Mouse (Mus musculus): ENCODE data around the gene Gale. TPM values are rescaled to one million over a fixed set of nuclear protein-coding genes. Genes with fewer than 3 reads are reported as not detected.
A peak's percentile ranks its signal among the peaks of the same experiment; 100 is the strongest.

The Gale gene
- polyA plus RNA-seq, 1 experiment from 2014 or later = 82.5 TPM

DNA sequence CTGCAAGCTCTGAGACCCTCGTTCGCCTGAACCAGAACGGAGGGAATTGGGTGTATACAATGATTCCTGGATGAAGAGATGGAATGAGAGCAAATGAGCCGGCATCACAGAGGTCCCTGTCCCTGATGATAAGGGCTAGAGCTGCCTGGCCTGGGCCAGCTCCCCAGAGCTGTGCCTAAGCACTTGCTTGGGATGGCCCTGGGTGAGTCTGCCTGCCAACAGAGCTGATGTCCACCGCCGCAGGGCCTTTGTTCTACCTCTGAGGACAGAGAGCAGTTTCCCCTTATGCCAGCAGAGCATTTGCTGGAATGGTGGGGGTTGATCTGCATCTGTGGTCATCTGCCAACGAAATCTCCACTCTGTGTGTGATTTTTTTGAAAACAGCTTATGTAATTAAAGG, 1.3 kb upstream of the Gale start:
- no peak for ATAC-seq
- 89% methylated on average over 7 of the region's 7 CpGs for WGBS
- H3K4me1 ChIP-seq (replicated peaks) = peaks cover 20% of the 10 kb centered on the region
- no peak overlapping the region for H3K27ac ChIP-seq
- no peaks in the 10 kb centered on the region for H3K27me3 ChIP-seq (replicated peaks)
- H3K9me3 ChIP-seq = no peaks in the 10 kb centered on the region
- H3K36me3 ChIP-seq = peaks cover 19% of the 10 kb centered on the region
- no peak overlapping the region for H3K4me3 ChIP-seq (replicated peaks)
- no peak overlapping the region for H3K9ac ChIP-seq
- H3K4me2 ChIP-seq (replicated peaks) = no peak overlapping the region

DNA sequence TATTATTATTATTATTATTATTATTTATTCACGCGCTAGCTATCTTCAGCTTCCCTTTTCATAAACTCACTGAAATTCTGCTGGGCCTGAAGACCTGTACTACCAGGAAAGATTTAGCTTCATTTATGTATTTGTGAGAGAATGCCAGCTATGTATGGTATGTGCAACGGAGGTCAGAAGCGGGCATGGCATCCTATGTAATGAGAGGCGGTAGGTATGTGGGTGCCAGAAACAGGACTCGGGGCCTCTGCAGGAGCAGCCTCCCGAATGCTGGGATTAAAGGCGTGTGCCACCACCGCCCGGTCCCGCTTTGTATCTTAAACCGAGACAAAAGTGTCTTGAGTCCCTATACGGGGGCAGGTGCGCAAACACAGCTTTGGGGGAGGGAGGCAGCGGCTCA, 581 bp upstream of the Gale start:
- peak overlapping the region; percentile 78 for H3K4me3 ChIP-seq (replicated peaks)
- 7% methylated on average over 15 of the region's 15 CpGs for WGBS
- ATAC-seq = 0 out of 2 replicates have a peak, but pooled peaks have one; percentile 1
- H3K4me1 ChIP-seq (replicated peaks) = peaks cover 20% of the 10 kb centered on the region
- H3K36me3 ChIP-seq = peaks cover 26% of the 10 kb centered on the region
- H3K9ac ChIP-seq = peak overlapping the region; percentile 78
- peak overlapping the region; percentile 88 for H3K27ac ChIP-seq
- H3K4me2 ChIP-seq (replicated peaks) = peak overlapping the region; percentile 90
- no peaks in the 10 kb centered on the region for H3K27me3 ChIP-seq (replicated peaks)
- no peaks in the 10 kb centered on the region for H3K9me3 ChIP-seq

DNA sequence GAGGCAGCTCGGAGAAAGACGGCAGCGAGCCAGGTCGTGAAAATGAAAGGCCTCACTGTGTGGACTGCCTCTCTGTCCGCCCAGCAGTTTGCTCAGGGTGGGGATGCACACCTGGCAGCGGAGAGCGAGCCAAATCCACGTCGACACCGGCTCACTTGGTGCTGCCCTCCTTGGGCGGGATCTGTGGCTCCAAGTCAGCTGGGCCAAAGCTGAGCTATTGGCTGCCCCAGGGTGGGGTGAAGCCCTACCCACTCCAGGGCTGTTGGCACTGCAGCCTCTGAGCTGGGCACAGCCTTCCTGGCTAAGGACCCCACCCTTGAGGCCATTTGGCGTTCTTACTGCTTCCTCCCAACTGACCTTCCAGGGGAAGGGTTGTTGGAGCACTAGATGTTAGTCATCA, 899 bp downstream of the Gale start:
- Histone ChIP-seq H3K4me3 (replicated peaks) (peak overlapping the region; percentile 78), H3K36me3 (peaks cover 36% of the 10 kb centered on the region), H3K27ac (peak overlapping the region; percentile 86), H3K27me3 (replicated peaks) (no peaks in the 10 kb centered on the region), H3K4me1 (replicated peaks) (peaks cover 17% of the 10 kb centered on the region), H3K9me3 (no peaks in the 10 kb centered on the region), H3K9ac (peak overlapping the region; percentile 84), H3K4me2 (replicated peaks) (peak overlapping the region; percentile 90)
- WGBS = 3% methylated on average over 12 of the region's 12 CpGs
- peak; percentile 58 for ATAC-seq

DNA sequence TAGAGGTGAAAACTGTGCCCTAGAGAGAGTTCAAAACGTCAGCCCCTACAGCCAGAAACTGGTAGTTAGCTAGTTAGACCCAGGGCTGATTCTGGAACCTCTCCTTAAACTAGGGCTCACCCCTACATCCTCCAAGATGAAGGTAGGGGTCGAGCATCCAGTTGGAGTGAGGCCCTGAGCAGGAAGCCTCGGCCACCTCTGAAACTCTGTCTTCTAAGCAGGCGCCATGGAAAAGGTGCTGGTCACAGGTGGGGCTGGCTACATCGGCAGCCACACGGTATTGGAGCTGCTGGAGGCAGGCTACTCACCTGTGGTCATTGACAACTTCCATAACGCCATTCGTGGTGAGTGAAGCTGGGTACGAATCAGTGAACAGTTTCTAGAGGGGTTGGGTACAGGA, 1.6 kb downstream of the Gale start:
- peaks cover 37% of the 10 kb centered on the region for H3K36me3 ChIP-seq
- H3K4me2 ChIP-seq (replicated peaks) = peak overlapping the region; percentile 90
- H3K9ac ChIP-seq = peak overlapping the region; percentile 84; the same call in 1 of the 2 replicates

DNA sequence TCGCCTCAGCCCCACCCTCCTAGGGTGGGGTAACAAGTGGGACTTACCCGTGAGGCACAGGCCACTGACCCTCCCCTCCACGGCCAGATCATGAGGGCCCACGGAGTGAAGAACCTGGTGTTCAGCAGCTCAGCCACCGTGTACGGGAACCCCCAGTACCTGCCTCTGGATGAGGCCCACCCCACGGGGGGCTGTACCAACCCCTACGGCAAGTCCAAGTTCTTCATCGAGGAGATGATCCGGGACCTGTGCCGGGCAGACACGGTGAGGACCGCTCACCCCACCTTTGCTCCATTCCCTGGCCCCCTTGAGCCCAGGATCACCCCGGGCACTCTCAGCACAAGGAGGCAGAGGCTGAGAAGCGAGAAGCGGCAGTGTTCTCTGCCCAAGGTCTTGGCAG, 2.8 kb downstream of the Gale start:
- ATAC-seq = no peak
- Histone ChIP-seq H3K4me3 (replicated peaks) (no peak overlapping the region), H3K27me3 (replicated peaks) (no peaks in the 10 kb centered on the region), H3K9ac (no peak overlapping the region), H3K27ac (no peak overlapping the region), H3K36me3 (peaks cover 37% of the 10 kb centered on the region), H3K9me3 (no peaks in the 10 kb centered on the region), H3K4me2 (replicated peaks) (no peak overlapping the region), H3K4me1 (replicated peaks) (peaks cover 25% of the 10 kb centered on the region)
- 92% methylated on average over 16 of the region's 16 CpGs for WGBS

More for the DNA sequence above, 1.6 kb downstream of the Gale start:
- peak overlapping the region; percentile 78; the same call in 1 of the 2 replicates for H3K4me3 ChIP-seq (replicated peaks)
- peaks cover 17% of the 10 kb centered on the region for H3K4me1 ChIP-seq (replicated peaks)
- no peak for ATAC-seq
- H3K27me3 ChIP-seq (replicated peaks) = no peaks in the 10 kb centered on the region
- peak overlapping the region; percentile 86 for H3K27ac ChIP-seq
- no peaks in the 10 kb centered on the region for H3K9me3 ChIP-seq
- 83% methylated on average over 9 of the region's 9 CpGs for WGBS

DNA sequence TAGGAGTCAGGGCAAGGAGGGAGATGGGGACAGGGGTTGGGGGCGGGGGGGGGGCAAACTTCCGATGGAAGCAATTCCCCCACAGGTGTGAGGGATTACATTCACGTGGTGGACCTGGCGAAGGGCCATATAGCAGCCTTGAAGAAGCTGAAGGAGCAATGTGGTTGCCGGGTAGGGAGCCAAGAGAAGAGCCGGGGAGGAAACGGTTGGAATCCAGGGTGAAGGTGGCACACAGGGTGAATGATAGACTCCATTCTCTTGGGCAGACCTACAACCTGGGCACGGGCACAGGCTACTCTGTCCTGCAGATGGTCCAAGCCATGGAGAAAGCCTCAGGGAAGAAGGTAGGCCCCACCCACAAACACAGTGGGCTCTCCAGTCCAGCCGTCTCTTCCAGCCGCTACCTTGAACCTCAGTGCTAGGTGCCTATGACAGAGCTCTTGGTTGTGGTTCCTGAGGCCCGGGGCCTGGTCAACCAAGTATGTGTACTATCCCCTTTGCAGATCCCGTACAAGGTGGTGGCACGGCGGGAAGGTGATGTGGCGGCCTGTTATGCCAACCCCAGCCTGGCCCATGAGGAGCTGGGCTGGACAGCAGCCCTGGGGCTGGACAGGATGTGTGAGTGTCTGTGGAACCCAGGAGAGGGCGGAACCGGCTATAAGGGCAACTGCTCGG, 3.7 kb downstream of the Gale start:
- Histone ChIP-seq H3K4me3 (replicated peaks) (no peak overlapping the region), H3K9me3 (no peaks in the 10 kb centered on the region), H3K27me3 (replicated peaks) (no peaks in the 10 kb centered on the region), H3K36me3 (peaks cover 33% of the 10 kb centered on the region), H3K4me1 (replicated peaks) (peaks cover 31% of the 10 kb centered on the region), H3K27ac (no peak overlapping the region), H3K4me2 (replicated peaks) (no peak overlapping the region), H3K9ac (no peak overlapping the region)
- ATAC-seq = no peak
- WGBS = 90% methylated on average over 18 of the region's 18 CpGs

DNA sequence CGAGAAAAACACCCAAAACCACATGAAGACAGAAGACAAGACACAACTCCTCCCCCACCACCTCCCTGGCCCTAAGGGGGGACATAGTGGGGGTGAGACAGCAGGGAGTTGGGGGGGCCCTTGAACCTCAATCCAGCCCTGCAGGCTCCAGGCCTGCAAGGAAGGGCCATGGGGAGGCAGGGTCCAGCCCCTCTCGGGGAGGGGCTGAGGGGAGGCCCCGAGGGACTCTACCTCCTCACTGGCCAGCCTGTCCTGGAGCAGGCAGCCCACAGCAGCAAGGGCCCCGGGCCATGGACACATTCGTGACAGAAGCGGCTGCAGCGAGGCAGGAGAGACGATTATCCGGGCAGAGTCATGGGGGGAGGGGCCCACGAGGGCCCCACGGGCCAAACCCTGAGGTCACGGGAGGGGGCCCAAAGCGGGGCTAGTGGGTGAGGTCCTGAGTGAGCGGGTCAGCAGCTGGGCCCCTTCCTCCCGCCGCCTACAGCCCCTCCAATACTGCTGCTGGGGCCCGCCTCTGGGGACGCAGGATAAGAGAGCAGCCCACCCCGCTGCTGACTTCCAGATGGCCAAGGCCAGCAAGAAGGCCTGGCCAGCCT, 4.8 kb downstream of the Gale start:
- Histone ChIP-seq H3K27me3 (replicated peaks) (no peaks in the 10 kb centered on the region), H3K9ac (no peak overlapping the region), H3K4me1 (replicated peaks) (peaks cover 35% of the 10 kb centered on the region), H3K4me3 (replicated peaks) (no peak overlapping the region), H3K4me2 (replicated peaks) (no peak overlapping the region), H3K9me3 (no peaks in the 10 kb centered on the region), H3K36me3 (peaks cover 33% of the 10 kb centered on the region), H3K27ac (no peak overlapping the region)
- 67% methylated on average over 19 of the region's 19 CpGs for WGBS
- ATAC-seq = no peak

DNA sequence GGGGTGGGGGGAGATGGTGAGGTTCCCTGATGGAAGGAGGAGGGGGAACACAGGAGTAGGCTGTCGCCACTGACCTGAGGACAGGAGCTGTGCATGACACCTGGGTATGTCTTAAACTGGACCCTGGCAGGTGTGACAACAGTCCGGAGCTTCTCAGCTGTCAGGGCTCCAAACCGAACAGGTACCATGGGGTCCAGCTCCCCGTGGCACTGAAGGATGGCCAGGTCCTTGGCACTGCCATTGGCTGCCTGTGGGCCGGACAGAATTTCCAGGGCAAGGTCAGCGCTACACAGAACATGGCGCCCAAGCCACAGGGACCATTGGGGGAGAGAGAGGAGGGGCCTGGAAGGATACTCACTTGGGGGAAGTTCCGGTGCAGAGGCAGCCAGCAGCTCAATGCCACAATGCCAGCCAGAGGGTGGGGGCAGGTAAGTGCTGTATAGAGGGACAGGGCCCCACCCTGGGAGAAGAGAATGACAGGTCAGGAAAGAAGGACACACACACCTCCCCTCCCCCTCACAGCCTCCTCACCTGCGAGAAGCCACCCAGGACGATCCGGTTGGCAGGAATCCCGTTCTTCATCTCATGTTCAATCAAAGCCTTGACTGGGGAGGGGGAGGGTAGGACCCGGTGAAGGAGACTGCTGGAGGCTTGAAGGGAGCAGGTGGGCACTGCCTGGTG, 5.7 kb downstream of the Gale start:
- Histone ChIP-seq H3K9me3 (no peaks in the 10 kb centered on the region), H3K4me3 (replicated peaks) (no peak overlapping the region), H3K27me3 (replicated peaks) (no peaks in the 10 kb centered on the region), H3K4me1 (replicated peaks) (peaks cover 38% of the 10 kb centered on the region), H3K36me3 (peaks cover 33% of the 10 kb centered on the region), H3K27ac (no peak overlapping the region), H3K9ac (no peak overlapping the region), H3K4me2 (replicated peaks) (no peak overlapping the region)
- WGBS = 86% methylated on average over 13 of the region's 13 CpGs
- ATAC-seq = no peak

DNA sequence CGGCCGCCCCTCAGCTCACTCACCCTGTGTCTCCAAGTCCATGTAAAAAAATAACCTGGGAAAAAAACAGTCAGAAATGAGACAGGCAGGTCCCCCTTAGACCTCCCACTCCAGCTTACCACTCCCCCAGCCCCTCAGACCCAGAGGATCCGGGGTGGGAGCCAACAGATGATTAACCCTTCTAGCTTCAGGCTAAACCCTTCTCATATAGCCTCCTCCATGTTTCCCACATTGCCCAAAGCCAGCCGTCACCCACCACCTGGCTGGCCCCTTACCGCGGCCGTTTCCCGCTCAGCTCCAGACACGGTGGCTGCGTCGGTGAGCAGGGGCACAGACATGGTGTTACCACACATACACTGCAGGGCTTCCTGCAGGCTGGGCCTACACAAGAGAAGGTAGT, 7.1 kb downstream of the Gale start:
- WGBS = 87% methylated on average over 11 of the region's 11 CpGs
- peaks cover 27% of the 10 kb centered on the region for H3K4me1 ChIP-seq (replicated peaks)
- no peak for ATAC-seq
- peaks cover 38% of the 10 kb centered on the region for H3K36me3 ChIP-seq
- H3K9ac ChIP-seq = 0 out of 2 replicates have a peak overlapping the region, but pooled peaks have one; percentile 8
- H3K9me3 ChIP-seq = no peaks in the 10 kb centered on the region
- H3K4me3 ChIP-seq (replicated peaks) = no peak overlapping the region
- H3K27me3 ChIP-seq (replicated peaks) = no peaks in the 10 kb centered on the region
- no peak overlapping the region for H3K4me2 ChIP-seq (replicated peaks)
- H3K27ac ChIP-seq = no peak overlapping the region

DNA sequence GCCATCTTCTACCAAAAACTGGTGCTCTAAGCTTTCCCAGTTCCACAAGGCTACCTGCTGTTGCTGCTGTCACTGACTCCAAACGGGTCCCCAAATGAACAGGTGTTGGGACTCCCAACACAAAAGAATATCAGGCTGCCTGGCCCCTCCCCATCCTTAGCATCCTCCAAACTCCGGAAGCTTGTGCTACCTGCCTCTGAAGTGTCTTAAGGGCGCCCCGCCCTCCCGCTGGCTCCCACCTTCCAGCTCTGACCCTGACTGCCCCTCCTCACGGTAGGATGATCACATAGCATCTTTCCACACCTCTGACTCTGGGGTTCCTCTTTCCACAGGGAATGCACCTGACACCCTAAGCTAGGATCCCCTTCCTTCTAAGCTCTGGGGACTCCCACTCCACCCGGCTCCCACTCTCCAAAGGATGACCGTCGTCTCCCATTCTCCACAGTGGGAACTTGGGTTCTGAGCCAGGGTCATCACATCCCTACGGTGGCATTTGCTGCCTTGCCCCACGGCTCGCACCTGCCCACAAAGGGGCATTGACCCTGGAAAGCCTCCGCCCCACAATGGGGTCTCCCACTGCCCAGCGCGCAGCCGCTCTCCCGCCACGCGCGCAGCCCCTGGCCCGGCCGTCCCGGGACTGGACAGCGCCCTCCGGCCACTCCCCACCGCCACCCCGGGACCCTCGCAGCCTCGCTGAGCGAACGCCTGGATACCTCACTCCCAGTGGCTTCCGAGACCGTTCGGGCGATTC, 8.5 kb downstream of the Gale start:
- ATAC-seq = peak; percentile 44
- Histone ChIP-seq H3K9ac (peak overlapping the region; percentile 95), H3K4me3 (replicated peaks) (peak overlapping the region; percentile 94), H3K27me3 (replicated peaks) (no peaks in the 10 kb centered on the region), H3K4me1 (replicated peaks) (peaks cover 27% of the 10 kb centered on the region), H3K9me3 (no peaks in the 10 kb centered on the region), H3K36me3 (peaks cover 42% of the 10 kb centered on the region), H3K4me2 (replicated peaks) (peak overlapping the region; percentile 88), H3K27ac (peak overlapping the region; percentile 74)
- under 1% methylated on average over 35 of the region's 35 CpGs for WGBS

DNA sequence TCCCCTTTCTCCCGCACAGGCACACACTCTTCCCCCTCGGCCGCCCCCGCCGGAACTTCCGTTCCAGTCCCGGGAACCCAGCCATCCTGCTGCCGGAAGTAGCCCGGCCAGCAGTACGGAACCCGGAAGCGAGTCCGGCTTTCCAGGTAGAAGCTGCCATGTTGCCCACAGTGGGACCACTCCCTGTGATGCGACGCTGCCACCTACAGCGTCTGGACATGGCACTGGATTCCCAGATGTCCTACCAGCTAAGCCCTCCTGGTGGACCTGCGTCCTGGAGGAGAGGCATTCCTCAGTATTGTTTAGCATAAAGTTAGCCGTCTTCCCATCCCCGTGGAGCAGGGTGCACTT, 9.0 kb downstream of the Gale start, which contains the start of gene Lypla2:
Gene Lypla2 (minus strand): TSS at position 71 of the 351 bp plus-strand sequence.
- ATAC-seq = peak; percentile 89
- whole genome bisulfite sequencing = 1% methylated on average over 19 of the region's 19 CpGs
- peak within 1 kb of the TSS; percentile 74 for H3K27ac ChIP-seq

More for the DNA sequence above, 9.0 kb downstream of the Gale start, which contains the start of gene Lypla2:
- Histone ChIP-seq H3K36me3 (peaks cover 36% of the 10 kb centered on the region), H3K9ac (peak within 1 kb of the TSS; percentile 95), H3K4me1 (replicated peaks) (peaks cover 27% of the 10 kb centered on the region), H3K4me2 (replicated peaks) (peak within 1 kb of the TSS; percentile 88), H3K9me3 (no peaks in the 10 kb centered on the region), H3K4me3 (replicated peaks) (peak within 1 kb of the TSS; percentile 94), H3K27me3 (replicated peaks) (no peaks in the 10 kb centered on the region)
